Mouse (Mus musculus) liver, adult 2 months (tissue): Measurements from ENCODE around the gene Ehmt2. TPM values are rescaled to one million over a fixed set of nuclear protein-coding genes. Genes with fewer than 3 reads are reported as not detected.
"Not testable (repeated sequence)": the region's sequence is repeated elsewhere in the genome, so short reads cannot be mapped to it uniquely, and the experiment has no call there.

ENCODE experiments used
- DNase-seq: peaks from one replicate; pipeline ENCODE4 v3.0.0-alpha.2; 2011; ENCODE audit warnings: low read depth, low spot score; ENCODE audit errors: extremely low read depth
- H3K27ac ChIP-seq: fragments of 200-500 bp; replicated peaks from 2 replicates; pipeline ENCODE4 v1.5.1; 2012; ENCODE audit warnings: low read depth, mild to moderate bottlenecking, control low read depth, inconsistent platforms, low read length; ENCODE audit not compliant: insufficient read depth
- H3K27me3 ChIP-seq: fragments of 200-500 bp; 2 replicates; pipeline ENCODE4 v1.6.1; 2012; ENCODE audit warnings: mild to moderate bottlenecking, moderate library complexity, low read length, inconsistent platforms; ENCODE audit not compliant: control insufficient read depth, insufficient read depth
- H3K36me3 ChIP-seq: fragments of 200-500 bp; 2 replicates; pipeline ENCODE4 v1.6.1; 2012; ENCODE audit warnings: low read length, inconsistent platforms; ENCODE audit not compliant: control insufficient read depth, insufficient read depth
- H3K4me1 ChIP-seq: fragments of 200-500 bp; 2 replicates; pipeline ENCODE4 v1.6.1; 2011; ENCODE audit warnings: low read length; ENCODE audit not compliant: control insufficient read depth, insufficient read depth
- H3K4me3 ChIP-seq: fragments of 200-500 bp; 2 replicates; pipeline ENCODE4 v1.5.1; 2011; ENCODE audit warnings: low read depth, mild to moderate bottlenecking, control low read depth, low read length, moderate library complexity; ENCODE audit not compliant: insufficient read depth
- H3K79me2 ChIP-seq: fragments of 200-500 bp; 2 replicates; pipeline ENCODE4 v1.6.1; 2012; ENCODE audit warnings: inconsistent platforms, mild to moderate bottlenecking, low read length, moderate library complexity; ENCODE audit not compliant: control insufficient read depth, insufficient read depth
- H3K9ac ChIP-seq: fragments of 200-500 bp; 2 replicates; pipeline ENCODE4 v1.6.1; 2012; ENCODE audit warnings: low read depth, mild to moderate bottlenecking, control low read depth, inconsistent platforms, low read length
- CTCF ChIP-seq: fragments of 200-500 bp; IDR thresholded peaks from 2 replicates; pipeline ENCODE4 v1.5.1; 2011; ENCODE audit warnings: low read depth, low read length, control low read depth
- POLR2A ChIP-seq: fragments of 200-500 bp; IDR thresholded peaks from 2 replicates; pipeline ENCODE4 v1.6.1; 2011; ENCODE audit warnings: low read length, control low read depth; ENCODE audit not compliant: insufficient read depth; ENCODE audit errors: extremely low read depth
- WGBS: fragments of 180-500 bp; shearing (Covaris S2); methylation state at CpG from one replicate; pipeline ENCODE4 v1.1.7; 2018; 5-methylcytosine and 5-hydroxymethylcytosine counted together
- polyA plus RNA-seq: library from polyadenylated mRNA; depleted of rRNA; stranded (reverse); fragments of >200 nt; gene quantifications from 2 replicates; pipeline ENCODE4 v1.2.3, GENCODE M21; 2012
- total RNA-seq: library from RNA; depleted of rRNA; stranded (reverse); fragments of >200 nt; gene quantifications from 2 replicates; pipeline ENCODE4 v1.2.3, GENCODE M21; 2014

Gene Ehmt2
- total and polyA plus RNA-seq, 2 experiments, result 45.2 to 103 TPM

GRCm38 (mm10) chr17:34898706-34899052 lies 410 bp downstream of the Ehmt2 start:
- peaks cover 10% of the 10 kb centered on the region; the same call in 1 of the 2 replicates for H3K79me2 ChIP-seq
- TF ChIP-seq POLR2A (no peak), CTCF (no peak)
- peak overlapping the region; percentile 81 for H3K9ac ChIP-seq
- no peaks in the 10 kb centered on the region for H3K36me3 ChIP-seq
- under 1% methylated on average over 26 of the region's 47 CpGs for whole genome bisulfite sequencing
- DNase-seq, result no peak
- peak overlapping the region; percentile 75 for H3K4me3 ChIP-seq
- peaks cover 6% of the 10 kb centered on the region for H3K4me1 ChIP-seq
- peak overlapping the region; percentile 81; the same call in 1 of the 2 replicates for H3K27ac ChIP-seq
- no peaks in the 10 kb centered on the region for H3K27me3 ChIP-seq

- H3K79me2 ChIP-seq, result peaks cover 10% of the 10 kb centered on the region; the same call in 1 of the 2 replicates
- H3K4me1 ChIP-seq, result peaks cover 6% of the 10 kb centered on the region
- H3K9ac ChIP-seq, result peak overlapping the region; percentile 81
- DNase-seq, result no peak
- under 1% methylated on average over 38 of the region's 45 CpGs for WGBS
- H3K36me3 ChIP-seq, result no peaks in the 10 kb centered on the region
- H3K27ac ChIP-seq, result peak overlapping the region; percentile 81
- H3K4me3 ChIP-seq, result peak overlapping the region; percentile 75
- no peaks in the 10 kb centered on the region for H3K27me3 ChIP-seq
- TF ChIP-seq CTCF (no peak), POLR2A (0 out of 2 replicates have a peak, but pooled peaks have one; percentile 23)
Measured at GRCm38 (mm10) chr17:34899053-34899889, 1.0 kb downstream of the Ehmt2 start.

- DNase-seq, result peak; percentile 56
- Histone ChIP-seq H3K36me3 (0 out of 2 replicates have a peak, but pooled peaks cover 2% of the 10 kb centered on the region), H3K9ac (peak overlapping the region; percentile 81), H3K27me3 (no peaks in the 10 kb centered on the region), H3K4me3 (peak overlapping the region; percentile 75), H3K27ac (peak overlapping the region; percentile 81), H3K79me2 (peaks cover 10% of the 10 kb centered on the region; the same call in 1 of the 2 replicates), H3K4me1 (peaks cover 6% of the 10 kb centered on the region)
- 0% methylated on average over 5 of the region's 5 CpGs for WGBS
- TF ChIP-seq CTCF (no peak), POLR2A (no peak)
Measured at GRCm38 (mm10) chr17:34899890-34900243, 1.6 kb downstream of the Ehmt2 start.

- not testable (repeated sequence) for H3K4me3 ChIP-seq, H3K9ac ChIP-seq, H3K36me3 ChIP-seq, H3K4me1 ChIP-seq, DNase-seq, H3K79me2 ChIP-seq, H3K27me3 ChIP-seq, H3K27ac ChIP-seq
Measured at GRCm38 (mm10) chr17:34900826-34901225, 2.6 kb downstream of the Ehmt2 start.

- WGBS, result 92% methylated on average over 9 of the region's 10 CpGs
- H3K4me1 ChIP-seq, result not testable (repeated sequence)
- peaks cover 10% of the 10 kb centered on the region; the same call in 1 of the 2 replicates for H3K36me3 ChIP-seq
Measured at GRCm38 (mm10) chr17:34901948-34902347, 3.7 kb downstream of the Ehmt2 start.

GRCm38 (mm10) chr17:34902895-34903294 lies 4.6 kb downstream of the Ehmt2 start:
- TF ChIP-seq CTCF, result no peak
- no peak for TF ChIP-seq POLR2A
- Histone ChIP-seq H3K4me3 (no peak overlapping the region), H3K79me2 (peaks cover 10% of the 10 kb centered on the region; the same call in 1 of the 2 replicates), H3K27me3 (no peaks in the 10 kb centered on the region), H3K27ac (no peak overlapping the region), H3K36me3 (peaks cover 15% of the 10 kb centered on the region; the same call in 1 of the 2 replicates), H3K9ac (no peak overlapping the region), H3K4me1 (0 out of 2 replicates have a peak, but pooled peaks cover under 1% of the 10 kb centered on the region)
- 87% methylated on average over 9 of the region's 9 CpGs for WGBS
- DNase-seq, result no peak

More at GRCm38 (mm10) chr17:34901948-34902347, 3.7 kb downstream of the Ehmt2 start:
- not testable (repeated sequence) for H3K4me3 ChIP-seq, H3K79me2 ChIP-seq, H3K27ac ChIP-seq, H3K9ac ChIP-seq, H3K27me3 ChIP-seq, DNase-seq
